Mouse (Mus musculus) MEL (cell line): ENCODE data around the gene Cntn5. TPM values are rescaled to one million over a fixed set of nuclear protein-coding genes. Genes with fewer than 3 reads are reported as not detected.

Experiments
- DNase-seq: peaks from one replicate; pipeline ENCODE4 v3.0.0; 2011; ENCODE audit warnings: low read depth, low spot score
- H3K27ac ChIP-seq: 2 replicates; pipeline ENCODE4 v1.5.1; 2012; ENCODE audit warnings: low read depth, mild to moderate bottlenecking, control low read depth, low read length, moderate library complexity; ENCODE audit not compliant: control insufficient read depth
- H3K27me3 ChIP-seq, 2 experiments: fragments of 150-350 bp in 1 of 2; sonication (generic) in 1 of 2; 2 replicates each; pipeline ENCODE4 v1.6.1; 2012; ENCODE audit warnings: low read length in 2 of 2, mild to moderate bottlenecking in 2 of 2, improper control_type of control experiment in 1 of 2, moderate library complexity in 1 of 2; ENCODE audit not compliant: insufficient read depth in 2 of 2, control insufficient read depth in 1 of 2
- H3K36me3 ChIP-seq, 2 experiments: 2 replicates each; pipeline ENCODE4 v1.6.1; 2012 to 2014; ENCODE audit warnings: low read length in 2 of 2, improper control_type of control experiment in 1 of 2, inconsistent platforms in 1 of 2, mild to moderate bottlenecking in 1 of 2; ENCODE audit not compliant: insufficient read depth in 2 of 2, control insufficient read depth in 1 of 2
- H3K4me1 ChIP-seq, 2 experiments: fragments of 150-350 bp in 1 of 2; sonication (generic) in 1 of 2; 2 replicates each; pipeline ENCODE4 v1.6.1; 2012; ENCODE audit warnings: low read length in 2 of 2, improper control_type of control experiment in 1 of 2, mild to moderate bottlenecking in 1 of 2; ENCODE audit not compliant: insufficient read depth in 2 of 2, control insufficient read depth in 1 of 2
- H3K4me3 ChIP-seq, 2 experiments: fragments of 150-350 bp in 1 of 2; sonication (generic) in 1 of 2; 2 replicates each; pipeline ENCODE4 v1.5.1; 2012; ENCODE audit warnings: low read depth in 2 of 2, low read length in 2 of 2, mild to moderate bottlenecking in 2 of 2, moderate library complexity in 2 of 2, control low read depth in 1 of 2, improper control_type of control experiment in 1 of 2; ENCODE audit not compliant: control insufficient read depth in 1 of 2, insufficient read depth in 1 of 2
- H3K79me2 ChIP-seq: 2 replicates; pipeline ENCODE4 v1.6.1; 2012; ENCODE audit warnings: mild to moderate bottlenecking, low read length, moderate library complexity; ENCODE audit not compliant: control insufficient read depth, poor library complexity, insufficient read depth
- H3K9ac ChIP-seq: 2 replicates; pipeline ENCODE4 v1.6.1; 2012; ENCODE audit warnings: low read depth, mild to moderate bottlenecking, control low read depth, low read length, moderate library complexity; ENCODE audit not compliant: control insufficient read depth, poor library complexity, severe bottlenecking
- H3K9me3 ChIP-seq: fragments of 150-350 bp; sonication (generic); replicated peaks from 2 replicates; pipeline ENCODE4 v1.6.1; 2012; ENCODE audit warnings: mild to moderate bottlenecking, low read length, improper control_type of control experiment, moderate library complexity; ENCODE audit not compliant: insufficient read depth
- BHLHE40 ChIP-seq: IDR thresholded peaks from 2 replicates; pipeline ENCODE4 v1.6.1; 2012; ENCODE audit warnings: low read depth, mild to moderate bottlenecking, inconsistent platforms, low read length, improper control_type of control experiment, borderline replicate concordance
- CHD1 ChIP-seq: IDR thresholded peaks from 2 replicates; pipeline ENCODE4 v1.6.1; 2012; ENCODE audit warnings: low read depth, mild to moderate bottlenecking, inconsistent platforms, low read length, improper control_type of control experiment
- CTCF ChIP-seq, 3 experiments: IDR thresholded peaks in 2 of 3; conservative IDR thresholded peaks in 1 of 3; 2 replicates each; pipeline ENCODE4 v1.5.1; 2011 to 2012; ENCODE audit warnings: low read length in 3 of 3, low read depth in 2 of 3, mild to moderate bottlenecking in 2 of 3, improper control_type of control experiment in 1 of 3, inconsistent platforms in 1 of 3, mixed read lengths in 1 of 3, moderate library complexity in 1 of 3; ENCODE audit not compliant: control insufficient read depth in 1 of 3, insufficient read depth in 1 of 3, poor library complexity in 1 of 3, severe bottlenecking in 1 of 3
- EP300 ChIP-seq, 2 experiments: IDR thresholded peaks; 2 replicates each; pipeline ENCODE4 v1.6.1; 2011; ENCODE audit warnings: improper control_type of control experiment in 2 of 2, low read length in 2 of 2, low read depth in 1 of 2, mild to moderate bottlenecking in 1 of 2
- ETS1 ChIP-seq: IDR thresholded peaks from 2 replicates; pipeline ENCODE4 v1.6.1; 2012; ENCODE audit warnings: low read depth, mild to moderate bottlenecking, inconsistent platforms, low read length, improper control_type of control experiment, moderate library complexity
- GABPA ChIP-seq: IDR thresholded peaks from 2 replicates; pipeline ENCODE4 v1.6.1; 2012; ENCODE audit warnings: low read depth, mild to moderate bottlenecking, inconsistent platforms, low read length, improper control_type of control experiment, moderate library complexity
- HCFC1 ChIP-seq: IDR thresholded peaks from 2 replicates; pipeline ENCODE4 v1.6.1; 2012; ENCODE audit warnings: low read depth, mild to moderate bottlenecking, inconsistent platforms, low read length, improper control_type of control experiment, moderate library complexity
- JUND ChIP-seq: IDR thresholded peaks from 2 replicates; pipeline ENCODE4 v1.6.1; 2011; ENCODE audit warnings: low read depth, mild to moderate bottlenecking, improper control_type of control experiment, low read length
- KAT2A ChIP-seq: conservative IDR thresholded peaks from 2 replicates; pipeline ENCODE4 v1.6.1; 2012; ENCODE audit warnings: low read depth, low read length, improper control_type of control experiment, inconsistent platforms
- MEF2A ChIP-seq: IDR thresholded peaks from 2 replicates; pipeline ENCODE4 v1.6.1; 2014; ENCODE audit warnings: low read depth, mild to moderate bottlenecking, inconsistent platforms, low read length, improper control_type of control experiment; ENCODE audit not compliant: poor library complexity, insufficient replicate concordance, severe bottlenecking; ENCODE audit errors: extremely low read depth
- MXI1 ChIP-seq: IDR thresholded peaks from 2 replicates; pipeline ENCODE4 v1.6.1; 2011; ENCODE audit warnings: mild to moderate bottlenecking, low read depth, low read length, improper control_type of control experiment
- NELFE ChIP-seq: IDR thresholded peaks from 2 replicates; pipeline ENCODE4 v1.6.1; 2011; ENCODE audit warnings: low read depth, low read length, improper control_type of control experiment
- NRF1 ChIP-seq: IDR thresholded peaks from 2 replicates; pipeline ENCODE4 v1.6.1; 2014; ENCODE audit warnings: low read depth, mild to moderate bottlenecking, inconsistent platforms, low read length, improper control_type of control experiment, moderate library complexity; ENCODE audit not compliant: poor library complexity, insufficient read depth, severe bottlenecking
- RCOR1 ChIP-seq: IDR thresholded peaks from 2 replicates; pipeline ENCODE4 v1.6.1; 2012; ENCODE audit warnings: low read depth, mild to moderate bottlenecking, inconsistent platforms, low read length, improper control_type of control experiment
- SIN3A ChIP-seq: IDR thresholded peaks from 2 replicates; pipeline ENCODE4 v1.6.1; 2012; ENCODE audit warnings: low read length, improper control_type of control experiment, inconsistent platforms
- SMC3 ChIP-seq: IDR thresholded peaks from 2 replicates; pipeline ENCODE4 v1.6.1; 2011; ENCODE audit warnings: low read depth, low read length, improper control_type of control experiment
- TAL1 ChIP-seq: IDR thresholded peaks from 2 replicates; pipeline ENCODE4 v1.6.1; 2012; ENCODE audit warnings: mild to moderate bottlenecking, inconsistent platforms, low read length, moderate library complexity, mixed read lengths
- UBTF ChIP-seq: IDR thresholded peaks from 2 replicates; pipeline ENCODE4 v1.6.1; 2012; ENCODE audit warnings: low read depth, mild to moderate bottlenecking, inconsistent platforms, low read length, improper control_type of control experiment, moderate library complexity, borderline replicate concordance; ENCODE audit not compliant: insufficient read depth
- USF1 ChIP-seq: IDR thresholded peaks from 2 replicates; pipeline ENCODE4 v1.6.1; 2014; ENCODE audit warnings: low read depth, mild to moderate bottlenecking, inconsistent platforms, low read length, improper control_type of control experiment, moderate library complexity
- ZKSCAN1 ChIP-seq: IDR thresholded peaks from 2 replicates; pipeline ENCODE4 v1.6.1; 2012; ENCODE audit warnings: low read depth, mild to moderate bottlenecking, inconsistent platforms, low read length, improper control_type of control experiment, moderate library complexity
- polyA plus RNA-seq, 2 experiments: library from polyadenylated mRNA; stranded (reverse) in 1 of 2; unstranded in 1 of 2; fragments of >175 nt in 1 of 2; fragments of >200 nt in 1 of 2; gene quantifications; 2 replicates each; pipeline versions ENCODE4 v1.2.1 to v1.2.4; 2012; ENCODE audit warnings: low replicate concordance in 2 of 2, low read depth in 1 of 2; ENCODE audit not compliant: insufficient read length in 2 of 2, insufficient read depth in 1 of 2, missing spikeins in 1 of 2
- total RNA-seq: library from RNA; depleted of rRNA; stranded (reverse); fragments of 300-350 nt; gene quantifications from 2 replicates; pipeline ENCODE4 v1.2.3, GENCODE M21; 2012

Cntn5 gene
- total and polyA plus RNA-seq, 3 experiments: not detected

GRCm38 (mm10) chr9:10528692-10529091 lies 375.9 kb downstream of the Cntn5 start (continued):
- TF ChIP-seq KAT2A: no peak

- Histone ChIP-seq H3K79me2 (no peaks in the 10 kb centered on the region), H3K36me3 (peaks cover 0 to 55% of the 10 kb centered on the region in 2 experiments; a peak in 2 of 4 replicates), H3K27ac (no peak overlapping the region), H3K9ac (no peak overlapping the region), H3K4me1 (peaks cover 16 to 33% of the 10 kb centered on the region in 2 experiments), H3K27me3 (no peaks in the 10 kb centered on the region), H3K4me3 (no peak overlapping the region), H3K9me3 (no peaks in the 10 kb centered on the region)
- DNase-seq: no peak
- TF ChIP-seq NRF1 (no peak), ETS1 (no peak), TAL1 (no peak), SMC3 (no peak), MXI1 (no peak), EP300 (IDR thresholded peaks at IDR 0.05; ENCODE audit: low read depth in 1 of 2, low read length in 2 of 2) (no peak), SIN3A (no peak), NELFE (no peak), GABPA (no peak), RCOR1 (no peak), ZKSCAN1 (no peak), BHLHE40 (no peak), USF1 (no peak), HCFC1 (no peak), MEF2A (no peak), CTCF (IDR thresholded peaks at IDR 0.05 in 2 of 3, conservative IDR thresholded peaks at IDR 0.05 in 1 of 3; ENCODE audit: control insufficient read depth in 1 of 3, insufficient read depth in 1 of 3, low read depth in 2 of 3, low read length in 3 of 3, poor library complexity in 1 of 3, severe bottlenecking in 1 of 3) (no peak), CHD1 (no peak), UBTF (no peak), JUND (no peak)
Observed at GRCm38 (mm10) chr9:10525915-10526667, 378.5 kb downstream of the Cntn5 start.
